Mouse (Mus musculus): Measurements from ENCODE around the gene Ndufs7.
"Not testable (repeated sequence)": the region's sequence is repeated elsewhere in the genome, so short reads cannot be mapped to it uniquely, and the experiment has no call there.

GRCm38 (mm10) chr10:80211547-80212103 lies 37.3 kb upstream of the Ndufs7 start:
- not testable (repeated sequence) for TF ChIP-seq CTCF (IDR thresholded peaks at IDR 0.05; ENCODE audit: borderline replicate concordance, insufficient read depth, low read length); POLR2A (IDR thresholded peaks at IDR 0.05; ENCODE audit: low read depth, low read length)

All from embryonic fibroblast, embryonic 13.5 days (primary cell).